Mouse (Mus musculus) T-helper 2 cell (primary cell): Measurements from ENCODE around the gene Il20ra.

Source experiments
- in situ Hi-C: fragments of 300-600 bp; cut with MboI, MseI; formaldehyde crosslinking; loops from one replicate; pipeline ENCODE4 v1.15.1; 2025; ENCODE audit warnings: high pct_unique_total_duplicates

The Il20ra gene

DNA sequence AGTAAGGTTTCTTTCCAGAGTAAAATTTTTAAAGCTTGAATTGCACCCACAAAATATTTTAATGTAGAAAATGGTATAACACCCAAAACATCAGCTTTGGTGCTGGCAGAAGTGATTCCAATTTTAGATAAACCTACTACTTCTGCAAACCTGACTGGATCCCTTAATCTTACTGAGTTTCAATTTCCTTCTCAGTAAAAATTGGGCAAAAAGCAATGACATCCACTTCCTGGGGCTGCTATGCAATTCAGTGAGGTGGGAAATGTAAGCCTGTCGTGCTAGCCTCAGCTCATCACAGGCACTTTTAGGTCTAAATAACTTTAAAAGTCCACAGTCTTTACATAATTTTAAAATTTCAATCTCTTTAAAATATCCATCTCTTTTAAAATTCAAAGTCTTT, 33.8 kb downstream of the Il20ra start:
- in situ Hi-C loops, result no loop called here

DNA sequence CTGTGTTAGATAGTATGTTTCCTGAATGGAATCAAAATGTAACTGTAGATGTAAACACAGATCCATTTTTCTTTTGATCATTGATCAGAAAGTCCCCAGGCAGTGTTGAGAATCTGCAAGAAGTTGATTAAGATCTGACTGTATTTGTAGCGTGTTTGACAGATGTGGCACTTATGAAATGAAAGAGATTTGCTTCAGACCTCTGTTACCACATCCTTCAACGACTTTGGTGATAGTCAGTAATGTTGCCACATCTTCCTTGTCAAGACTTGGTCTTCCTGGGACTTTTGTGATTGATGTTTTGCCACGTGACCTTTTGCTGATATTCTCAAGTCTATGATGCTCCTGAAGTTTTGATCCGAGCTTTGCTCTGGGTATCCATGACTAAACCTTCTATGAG, 35.3 kb downstream of the Il20ra start:
- in situ Hi-C loops, result no loop called here

DNA sequence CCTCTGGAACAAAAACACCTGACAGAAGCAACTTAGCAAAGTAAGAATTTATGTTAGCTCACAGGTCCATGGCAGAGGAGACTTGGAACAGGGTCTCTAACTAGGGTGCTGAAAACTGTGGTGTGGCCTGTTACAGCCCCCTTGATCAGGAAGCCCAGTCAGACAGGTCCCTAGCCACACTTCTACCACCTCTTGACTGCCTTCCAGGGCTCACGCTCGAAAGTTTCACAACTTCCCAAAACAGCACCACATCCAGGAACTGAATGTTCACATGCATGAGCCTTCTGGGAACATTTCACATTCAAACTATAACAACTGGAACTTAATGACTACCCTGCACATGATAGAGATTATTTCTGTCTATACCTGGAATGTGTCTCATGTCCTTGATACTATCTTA, 53.1 kb downstream of the Il20ra start:
- in situ Hi-C loops, result no loop called here

DNA sequence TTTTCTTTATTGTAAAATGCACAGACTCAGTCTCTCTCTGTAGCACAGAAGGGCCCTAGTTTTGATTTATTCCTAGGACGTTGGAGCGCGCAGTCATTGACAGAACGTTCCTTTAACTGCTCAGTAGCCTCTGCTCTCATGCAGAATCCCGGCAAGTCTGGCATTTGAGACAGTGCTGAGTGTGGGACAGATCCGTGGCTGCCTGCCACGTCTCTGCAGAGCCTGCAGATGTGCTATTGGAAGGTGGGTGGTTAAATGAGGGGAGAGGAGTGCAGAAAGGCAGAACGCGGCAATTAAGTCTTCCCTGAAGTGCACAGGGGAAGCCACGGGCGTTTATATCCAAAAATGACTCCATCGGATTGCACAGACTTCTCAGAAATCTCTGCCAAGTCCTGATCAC, 66.7 kb downstream of the Il20ra start:
- in situ Hi-C loops, result no loop called here

DNA sequence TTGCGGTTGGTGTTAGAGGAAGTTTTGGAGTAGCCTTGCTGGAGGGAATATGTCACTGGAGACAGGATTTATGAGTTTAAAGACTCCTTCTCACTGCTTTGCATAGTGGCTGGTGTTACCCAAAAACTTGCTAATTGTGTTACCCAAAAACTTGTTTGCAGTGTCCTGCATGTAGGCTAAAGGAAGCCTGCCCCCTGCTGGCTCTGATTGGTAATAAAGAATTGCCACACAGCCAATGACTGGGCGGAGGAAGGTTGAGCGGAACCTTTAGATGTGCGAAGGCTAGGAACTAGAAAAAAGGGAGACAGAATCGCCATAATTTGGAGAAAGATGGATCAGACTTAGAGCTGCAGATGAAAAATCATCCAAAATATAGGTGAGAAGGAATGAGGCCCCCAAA, 69.0 kb downstream of the Il20ra start:
- in situ Hi-C loops, result loop anchor here (10.0 kb wide), 1 partner anchor 67 kb away; the partner anchor contains the start of gene Il20ra

DNA sequence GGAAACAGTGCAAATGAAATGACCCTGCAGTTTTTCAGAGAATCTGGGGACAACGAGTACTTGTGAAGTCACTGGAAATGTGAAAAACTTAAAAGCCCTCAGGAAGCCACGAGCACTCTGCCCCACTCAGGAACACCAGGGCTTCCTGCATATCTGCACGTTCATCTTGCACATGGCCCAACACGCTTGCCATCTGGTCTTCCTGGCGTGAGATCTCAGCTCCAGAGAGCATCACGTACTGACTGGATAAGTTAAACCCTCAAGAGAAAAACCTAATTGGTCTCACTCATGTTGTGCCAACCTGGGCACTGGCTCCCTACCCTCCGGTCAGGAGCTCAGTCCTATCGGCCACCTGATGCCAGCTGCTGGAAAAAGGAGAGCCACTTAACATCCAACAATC, 82.6 kb downstream of the Il20ra start:
- in situ Hi-C loops, result no loop called here

DNA sequence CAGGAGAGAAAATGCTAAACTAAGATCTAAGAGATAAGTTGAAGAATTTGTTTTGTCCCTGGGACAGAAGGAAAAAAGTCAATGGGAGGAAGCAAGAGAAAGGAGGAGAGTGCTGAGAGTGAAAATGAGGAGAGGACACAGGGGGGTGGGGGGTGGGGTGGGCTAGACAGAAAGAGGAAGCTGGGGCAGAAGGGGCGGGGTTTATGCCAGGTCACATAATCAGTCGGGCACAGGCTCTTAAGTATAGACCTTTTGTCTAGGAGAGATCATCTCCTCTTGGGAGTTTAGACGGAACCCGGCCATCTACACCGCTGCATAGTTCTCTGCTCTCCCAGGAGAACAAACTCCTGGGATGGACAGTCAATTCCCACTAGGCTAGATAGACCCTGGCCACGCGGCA, 90.6 kb downstream of the Il20ra start:
- in situ Hi-C loops, result no loop called here

DNA sequence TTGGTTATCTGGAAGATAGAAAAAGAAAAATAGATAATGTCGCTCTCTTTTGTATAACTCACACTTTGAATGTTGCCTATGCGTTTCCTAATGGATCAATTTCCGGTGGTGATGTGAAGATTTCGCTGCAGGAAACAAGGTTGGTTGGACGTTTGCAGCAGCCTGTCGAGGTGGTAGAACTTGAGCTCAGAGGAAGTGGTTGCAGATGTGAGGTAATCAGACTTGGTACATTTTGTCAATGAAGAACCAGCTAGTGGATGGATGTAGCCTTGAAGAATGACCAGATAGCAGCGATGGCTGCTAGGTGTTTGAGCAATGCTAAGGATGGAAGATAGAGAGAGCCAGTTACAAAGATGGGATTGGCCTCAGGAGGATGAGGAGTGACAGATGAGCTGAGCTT, 92.4 kb downstream of the Il20ra start:
- in situ Hi-C loops, result no loop called here
